Mouse (Mus musculus): Measurements from ENCODE around the gene Rpl22.
A peak's percentile ranks its signal among the peaks of the same experiment; 100 is the strongest.

Rpl22 gene

DNA sequence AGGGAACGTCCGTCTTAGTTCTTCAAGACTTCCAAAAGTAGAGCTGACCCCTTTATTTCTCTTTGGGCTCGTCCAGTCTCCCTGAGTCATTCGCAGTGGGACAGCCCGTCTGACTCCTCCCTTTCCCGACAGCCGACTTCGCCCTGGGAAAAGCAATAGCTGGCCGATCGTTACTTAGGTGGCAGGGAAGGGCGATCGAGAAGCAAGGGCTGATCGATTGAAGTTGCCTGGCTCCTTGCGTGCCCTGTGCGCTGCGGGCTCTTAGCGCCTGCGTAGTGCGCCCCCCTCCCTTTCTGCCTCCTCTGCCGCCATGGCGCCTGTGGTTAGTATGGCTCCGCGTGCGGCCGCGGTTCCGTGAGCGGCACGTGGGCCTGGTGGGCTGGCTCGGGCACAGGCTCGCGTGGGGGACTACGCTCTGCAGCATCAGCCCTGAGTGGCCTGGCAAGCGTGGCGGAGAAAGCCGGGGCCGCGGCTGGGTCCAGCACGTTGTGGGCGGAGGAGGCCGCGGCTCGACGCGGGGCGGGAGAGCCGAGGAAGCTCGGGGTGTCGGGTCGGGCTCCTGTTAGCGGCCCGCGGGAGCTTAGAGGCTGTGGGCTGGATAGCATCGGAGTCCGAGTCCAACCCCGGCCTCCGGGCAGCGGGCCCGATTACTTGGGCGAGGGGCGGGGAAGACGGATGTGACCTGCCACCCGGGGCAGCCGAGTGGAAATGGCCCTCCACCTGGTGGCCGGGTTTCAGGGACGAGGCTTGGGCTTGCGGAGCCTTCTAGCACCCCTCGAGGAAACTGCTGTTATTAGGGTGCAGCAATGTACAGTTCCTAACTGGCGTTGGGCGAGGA lies at the start of gene Rpl22:
TSS of gene Rpl22 (plus strand) at position 169 of the 838 bp plus-strand sequence.
- peak; percentile 98 for DNase-seq

- DNase-seq = peak; percentile 35
Observed at GRCm38 (mm10) chr4:152276389-152277347, 48.9 kb upstream of the Rpl22 start.

GRCm38 (mm10) chr4:152277916-152278315 lies 47.6 kb upstream of the Rpl22 start:
- DNase-seq = no peak

- DNase-seq = no peak
Observed at GRCm38 (mm10) chr4:152278986-152279385, 46.6 kb upstream of the Rpl22 start.

GRCm38 (mm10) chr4:152281601-152282000 lies 43.9 kb upstream of the Rpl22 start:
- no peak for DNase-seq

DNA sequence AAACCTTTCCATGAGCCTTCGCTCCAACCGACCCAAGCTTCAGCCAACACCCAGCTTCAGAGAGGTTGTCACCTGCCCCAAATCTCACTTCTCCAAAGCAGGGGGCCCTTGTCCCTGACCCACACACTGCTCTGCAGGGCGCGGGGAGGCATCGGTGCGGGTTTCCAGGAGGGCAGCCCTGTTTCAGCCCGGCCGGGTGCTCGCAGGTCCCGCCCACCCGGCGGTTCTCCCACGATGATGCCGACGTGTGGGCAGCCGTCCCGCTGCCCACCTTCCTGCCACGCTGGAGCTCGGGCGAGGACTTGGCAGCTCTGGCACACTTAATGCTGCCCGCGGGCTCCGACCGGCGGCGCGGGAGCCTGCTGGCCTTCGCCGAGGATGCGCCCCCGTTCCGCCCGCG lies 42.8 kb upstream of the Rpl22 start:
- no peak for DNase-seq

GRCm38 (mm10) chr4:152283186-152283950 lies 42.2 kb upstream of the Rpl22 start:
- DNase-seq = peak; percentile 92

GRCm38 (mm10) chr4:152285505-152285904 lies 40.0 kb upstream of the Rpl22 start:
- DNase-seq = peak; percentile 77

DNA sequence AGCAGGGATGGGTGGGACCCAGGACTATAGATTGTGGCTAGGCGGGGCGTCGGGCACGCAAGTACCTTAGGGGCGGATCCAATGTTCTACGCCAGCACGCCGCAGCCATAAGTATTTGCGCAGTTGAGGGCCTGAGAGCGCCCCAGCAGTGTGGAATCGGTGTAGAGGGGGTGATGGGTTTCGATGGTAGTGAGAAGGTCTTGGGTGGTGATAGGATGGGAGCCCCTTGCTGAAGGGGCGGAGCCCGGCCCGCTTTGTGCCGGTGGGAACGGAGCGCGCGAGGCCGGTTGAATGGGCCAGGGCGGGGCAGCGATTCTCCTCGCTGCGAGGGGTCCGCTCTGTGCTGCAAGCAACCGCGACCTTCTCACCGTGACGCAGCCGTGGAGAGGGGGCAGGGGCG lies 39.4 kb upstream of the Rpl22 start:
- peak; percentile 55 for DNase-seq

DNA sequence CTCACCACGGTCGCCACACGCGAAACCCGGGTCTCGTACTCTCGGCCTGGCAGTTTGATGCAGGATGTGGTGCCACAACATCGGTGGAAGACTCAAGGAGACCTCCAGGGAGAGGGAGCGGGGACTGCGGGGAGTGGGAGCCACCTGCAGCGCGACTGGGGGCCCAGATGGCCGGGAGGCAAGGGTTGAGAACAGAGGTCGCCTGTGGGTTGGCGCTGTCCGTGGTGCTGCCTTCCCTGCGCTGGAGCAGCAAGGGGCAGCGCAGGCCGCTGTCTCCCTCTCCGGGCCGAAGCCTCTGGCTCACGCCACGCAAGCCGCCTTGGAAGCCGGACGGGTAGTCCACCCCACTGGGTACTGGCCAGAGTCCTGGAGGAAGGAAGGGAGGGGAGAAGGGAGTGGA lies 38.7 kb upstream of the Rpl22 start:
- DNase-seq = peak; percentile 77

GRCm38 (mm10) chr4:152287317-152288120 lies 38.0 kb upstream of the Rpl22 start:
- no peak for DNase-seq

GRCm38 (mm10) chr4:152288398-152288945 lies 37.1 kb upstream of the Rpl22 start:
- peak; percentile 54 for DNase-seq

GRCm38 (mm10) chr4:152290385-152290784 lies 35.2 kb upstream of the Rpl22 start:
- DNase-seq = peak; percentile 81

DNA sequence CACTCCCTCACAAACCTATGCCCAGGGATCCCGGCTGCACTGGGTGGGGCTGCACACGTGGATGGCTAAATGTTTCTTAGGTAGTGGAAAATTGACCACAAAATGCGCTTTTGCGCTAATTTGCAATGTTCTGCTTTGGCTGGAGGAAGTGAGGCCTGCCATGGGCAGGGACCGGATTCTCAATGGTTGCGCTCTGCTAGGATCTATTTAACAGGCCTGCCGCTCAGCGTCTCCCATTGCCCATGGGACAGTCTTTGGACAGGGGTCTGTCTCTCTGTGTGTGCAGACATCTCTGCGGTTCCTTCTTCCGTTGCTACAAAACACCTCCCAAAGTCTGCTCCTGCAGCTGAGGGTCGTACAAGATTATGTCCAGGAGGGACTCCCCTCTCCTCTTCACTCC lies 34.6 kb upstream of the Rpl22 start:
- DNase-seq = no peak

- no peak for DNase-seq
Observed at GRCm38 (mm10) chr4:152291562-152291961, 34.0 kb upstream of the Rpl22 start, which contains the start of gene Hes3. Gene Hes3, minus strand, starts transcription at chr4:152291662.

GRCm38 (mm10) chr4:152292102-152292765 lies 33.3 kb upstream of the Rpl22 start:
- DNase-seq = peak; percentile 70

GRCm38 (mm10) chr4:152294188-152294929 lies 31.2 kb upstream of the Rpl22 start:
- DNase-seq = peak; percentile 52

DNA sequence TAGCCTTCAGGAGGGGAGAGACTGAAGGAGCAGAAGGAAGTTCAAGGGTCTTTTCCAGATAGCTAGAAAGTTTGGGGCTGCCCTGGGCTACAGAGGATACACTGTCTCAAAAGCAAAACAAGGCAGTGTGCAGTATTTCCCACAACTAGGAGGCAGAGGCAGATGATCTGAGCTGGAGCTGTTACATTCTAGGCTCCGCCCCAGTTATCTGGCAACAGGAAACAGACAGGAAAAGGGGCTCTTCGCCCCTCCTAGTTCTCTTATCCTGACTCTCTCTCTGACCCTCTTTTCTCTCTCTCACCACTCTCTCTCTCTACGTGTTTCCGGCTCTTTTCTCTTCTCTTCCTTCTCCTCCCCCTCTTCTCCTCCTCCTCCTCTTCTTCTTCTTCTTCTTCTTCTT lies 29.6 kb upstream of the Rpl22 start:
- DNase-seq = no peak

- DNase-seq = no peak
Observed at GRCm38 (mm10) chr4:152296371-152296770, 29.2 kb upstream of the Rpl22 start.
